Mouse (Mus musculus): ENCODE measurements around the gene Nova2.

DNA sequence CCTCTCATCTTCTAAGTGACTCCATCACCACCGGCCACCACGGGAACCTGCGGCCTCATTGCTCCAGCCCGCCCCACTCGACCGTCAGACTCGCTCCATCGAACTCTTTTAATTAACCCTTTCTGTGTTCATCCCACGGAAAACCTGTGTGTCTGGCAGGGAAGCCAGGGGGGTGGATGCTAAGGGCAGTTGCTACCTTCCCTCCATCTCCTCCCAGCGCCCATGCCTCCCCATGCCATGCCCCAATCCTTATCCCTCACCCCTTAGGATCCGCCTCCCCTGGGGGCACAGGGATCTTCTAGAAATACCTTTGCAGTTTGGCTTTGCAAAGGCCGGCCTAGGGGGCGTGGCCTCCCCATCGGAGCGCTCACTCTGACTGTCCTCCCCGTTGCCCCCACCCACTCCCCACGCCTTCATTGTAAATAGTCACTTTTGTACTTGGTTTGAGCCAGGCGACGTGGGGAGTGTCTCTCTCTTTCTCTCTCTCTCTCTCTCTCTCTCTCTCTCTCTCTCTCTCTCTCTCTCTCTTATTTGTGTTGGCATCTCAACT is 37.7 kb downstream of the Nova2 start:
- TF ChIP-seq CTCF (IDR thresholded peaks at IDR 0.05; ENCODE audit: extremely low read depth, insufficient read depth, low read length) (no peak), POLR2A (IDR thresholded peaks at IDR 0.05; ENCODE audit: extremely low read depth, insufficient read depth, low read length) (no peak)
